Mouse (Mus musculus) ES-E14 (cell line): ENCODE results near the gene Sik3. TPM values are rescaled to one million over a fixed set of nuclear protein-coding genes. Genes with fewer than 3 reads are reported as not detected.

Source experiments
- DNase-seq: peaks from one replicate; pipeline ENCODE4 v3.0.0-alpha.2; 2013; ENCODE audit warnings: low read depth, low spot score
- H3K27ac ChIP-seq: 2 replicates; pipeline ENCODE4 v1.5.1; 2012; ENCODE audit warnings: low read depth, mild to moderate bottlenecking, low read length, moderate library complexity, mixed read lengths; ENCODE audit not compliant: poor library complexity, insufficient read depth, severe bottlenecking
- H3K36me3 ChIP-seq: 2 replicates; pipeline ENCODE4 v1.6.1; 2012; ENCODE audit warnings: mild to moderate bottlenecking, low read length, moderate library complexity, mixed read lengths; ENCODE audit not compliant: control insufficient read depth, poor library complexity, insufficient read depth, severe bottlenecking
- H3K4me1 ChIP-seq, 2 experiments: fragments of 150-350 bp in 1 of 2; sonication (generic) in 1 of 2; 2 replicates each; pipeline ENCODE4 v1.6.1; 2012; ENCODE audit warnings: low read length in 2 of 2, mild to moderate bottlenecking in 1 of 2, mixed read lengths in 1 of 2; ENCODE audit not compliant: control insufficient read depth in 2 of 2, insufficient read depth in 2 of 2, poor library complexity in 1 of 2
- H3K4me3 ChIP-seq, 2 experiments: fragments of 150-350 bp in 1 of 2; sonication (generic) in 1 of 2; 2 replicates each; pipeline ENCODE4 v1.5.1; 2012; ENCODE audit warnings: low read length in 2 of 2, low read depth in 1 of 2, mild to moderate bottlenecking in 1 of 2, mixed read lengths in 1 of 2; ENCODE audit not compliant: insufficient read depth in 1 of 2, poor library complexity in 1 of 2, severe bottlenecking in 1 of 2
- H3K9ac ChIP-seq: 2 replicates; pipeline ENCODE4 v1.6.1; 2012; ENCODE audit warnings: low read depth, mild to moderate bottlenecking, low read length, mixed read lengths; ENCODE audit not compliant: poor library complexity, insufficient read depth, severe bottlenecking
- H3K9me3 ChIP-seq: fragments of 150-350 bp; sonication (generic); 2 replicates; pipeline ENCODE4 v1.6.1; 2012; ENCODE audit warnings: low read depth, mild to moderate bottlenecking, low read length; ENCODE audit not compliant: control insufficient read depth, insufficient read depth
- CHD2 ChIP-seq: IDR thresholded peaks from 2 replicates; pipeline ENCODE4 v1.6.1; 2014; ENCODE audit warnings: mild to moderate bottlenecking, low read depth, low read length, inconsistent platforms
- HCFC1 ChIP-seq: IDR thresholded peaks from 2 replicates; pipeline ENCODE4 v1.6.1; 2012; ENCODE audit warnings: low read length, inconsistent platforms, borderline replicate concordance; ENCODE audit not compliant: insufficient read depth
- MAFK ChIP-seq: IDR thresholded peaks from 2 replicates; pipeline ENCODE4 v1.6.1; 2014; ENCODE audit warnings: mild to moderate bottlenecking, low read depth, low read length, inconsistent platforms; ENCODE audit not compliant: insufficient read depth
- ZC3H11A ChIP-seq: IDR thresholded peaks from 2 replicates; pipeline ENCODE4 v1.6.1; 2012; ENCODE audit warnings: low read depth, mild to moderate bottlenecking, inconsistent platforms, low read length, borderline replicate concordance
- ZNF384 ChIP-seq: IDR thresholded peaks from 2 replicates; pipeline ENCODE4 v1.6.1; 2012; ENCODE audit warnings: low read depth, low read length, inconsistent platforms
- in situ Hi-C, 2 experiments: fragments of 600-800 bp; cut with MboI; formaldehyde crosslinking; loops; one replicate each; pipeline ENCODE4 v1.15.1; 2025; ENCODE audit warnings: low sequenced_read_pairs in 2 of 2, inconsistent platforms in 1 of 2; ENCODE audit not compliant: unreplicated experiment in 2 of 2
- total RNA-seq: library from RNA; depleted of rRNA; stranded (reverse); fragments of 300-350 nt; gene quantifications from 2 replicates; pipeline ENCODE4 v1.2.3, GENCODE M21; 2012

Gene Sik3
- total RNA-seq, 1 experiment: 18.9 TPM

DNA sequence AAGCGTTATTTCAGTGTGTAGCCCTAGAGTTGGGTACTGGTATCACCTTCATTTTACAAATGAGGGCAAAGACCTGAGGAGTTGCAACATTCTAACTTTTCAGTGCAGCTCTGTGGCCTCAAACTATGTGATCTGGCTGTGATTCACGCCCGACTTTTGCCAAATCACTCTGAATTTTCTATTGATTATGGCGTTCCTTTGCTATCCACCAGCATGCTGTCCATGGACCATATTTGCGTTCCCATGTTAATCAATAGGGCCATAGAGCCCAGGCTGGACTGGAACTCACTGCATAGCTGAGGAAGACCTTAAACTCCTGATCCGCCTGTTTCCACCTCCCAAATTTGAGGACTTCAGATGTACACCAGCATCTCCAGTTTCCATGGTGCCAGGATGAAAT lies 246.5 kb downstream of the Sik3 start:
- Histone ChIP-seq H3K9me3 (no peaks in the 10 kb centered on the region), H3K36me3 (no peaks in the 10 kb centered on the region), H3K4me3 (no peak overlapping the region), H3K4me1 (no peaks in the 10 kb centered on the region), H3K27ac (no peak overlapping the region), H3K9ac (no peak overlapping the region)
- no peak for TF ChIP-seq HCFC1
- no peak for TF ChIP-seq ZNF384
- TF ChIP-seq CHD2: no peak
- no peak for TF ChIP-seq MAFK
- TF ChIP-seq ZC3H11A: no peak
- in situ Hi-C loops: no loop called here
- no peak for DNase-seq

- H3K9me3 ChIP-seq: no peaks in the 10 kb centered on the region
- TF ChIP-seq MAFK: no peak
- no peak for TF ChIP-seq HCFC1
- TF ChIP-seq ZC3H11A: no peak
- no peak for TF ChIP-seq CHD2
- no peak for TF ChIP-seq ZNF384
- H3K4me3 ChIP-seq: no peak overlapping the region
- no peaks in the 10 kb centered on the region for H3K4me1 ChIP-seq
- no peak overlapping the region for H3K27ac ChIP-seq
- no peak overlapping the region for H3K9ac ChIP-seq
- no peaks in the 10 kb centered on the region for H3K36me3 ChIP-seq
- DNase-seq: no peak
- in situ Hi-C loops: no loop called here
These were observed 248.5 kb downstream of the Sik3 start for GRCm38 (mm10) chr9:46261131-46261530.

DNA sequence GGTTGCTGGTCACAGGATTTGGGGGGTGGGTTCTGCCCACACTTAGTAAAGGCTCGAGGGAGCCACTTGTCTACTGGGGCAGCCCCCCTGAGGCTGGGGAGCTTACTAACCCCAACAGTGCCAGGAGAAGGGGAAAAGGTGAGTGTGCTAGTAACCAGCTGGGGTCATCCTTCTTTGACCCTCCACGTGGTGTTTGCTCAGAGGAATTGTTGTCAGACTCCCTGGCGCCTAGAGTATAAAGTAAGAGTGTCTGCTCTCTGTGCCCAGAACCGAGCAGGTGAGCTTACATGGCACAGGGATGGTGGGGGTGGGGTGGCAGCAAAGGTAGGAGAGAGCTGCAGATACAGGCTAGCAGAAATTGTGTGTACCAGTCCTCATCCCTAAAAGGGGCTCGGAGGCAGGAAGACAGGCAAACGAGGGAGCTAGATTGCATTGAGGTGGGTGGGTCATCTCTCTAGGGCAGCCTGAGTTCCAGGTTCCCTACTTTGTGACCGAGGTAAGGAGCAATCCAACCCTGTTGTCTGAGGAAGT lies 255.8 kb downstream of the Sik3 start, which contains the start of gene Apoa5:
TSS of gene Apoa5 (plus strand) at position 291 of the 531 bp plus-strand sequence.
- Histone ChIP-seq H3K9me3 (no peaks in the 10 kb centered on the region), H3K4me1 (peaks cover 0 to 2% of the 10 kb centered on the region in 2 experiments; a peak in 1 of 4 replicates), H3K36me3 (no peaks in the 10 kb centered on the region), H3K4me3 (no peak within 1 kb of the TSS), H3K27ac (no peak within 1 kb of the TSS), H3K9ac (no peak within 1 kb of the TSS)
- TF ChIP-seq MAFK (no peak), HCFC1 (no peak), ZNF384 (no peak), ZC3H11A (no peak), CHD2 (no peak)
- in situ Hi-C loops: no loop called here
- DNase-seq: no peak

GRCm38 (mm10) chr9:46269125-46269524 lies 256.5 kb downstream of the Sik3 start:
- DNase-seq: no peak
- Histone ChIP-seq H3K9me3 (no peaks in the 10 kb centered on the region), H3K27ac (no peak overlapping the region), H3K4me1 (peaks cover 0 to 2% of the 10 kb centered on the region in 2 experiments; a peak in 1 of 4 replicates), H3K4me3 (no peak overlapping the region), H3K9ac (no peak overlapping the region), H3K36me3 (no peaks in the 10 kb centered on the region)
- in situ Hi-C loops: no loop called here
- TF ChIP-seq HCFC1: no peak
- TF ChIP-seq ZC3H11A: no peak
- TF ChIP-seq MAFK: no peak
- TF ChIP-seq CHD2: no peak
- no peak for TF ChIP-seq ZNF384

GRCm38 (mm10) chr9:46270782-46271181 lies 258.2 kb downstream of the Sik3 start:
- no peaks in the 10 kb centered on the region for H3K9me3 ChIP-seq
- TF ChIP-seq HCFC1 (no peak), ZC3H11A (no peak), CHD2 (no peak), ZNF384 (no peak), MAFK (no peak)
- no peak overlapping the region for H3K9ac ChIP-seq
- H3K27ac ChIP-seq: no peak overlapping the region
- no peak overlapping the region for H3K4me3 ChIP-seq
- DNase-seq: no peak
- peaks cover 10% of the 10 kb centered on the region for H3K36me3 ChIP-seq
- H3K4me1 ChIP-seq: peaks cover 0 to 5% of the 10 kb centered on the region in 2 experiments; a peak in 1 of 4 replicates
- in situ Hi-C loops: no loop called here
